Comparison of ENCODE assay signal across 7 mouse cellular contexts in genomic region chr16:36693818-36694413, GRCm38 (mm10). TPM values are rescaled to one million over a fixed set of nuclear protein-coding genes. Genes with fewer than 3 reads are reported as not detected.
DNase-seq lines count a peak whose midpoint lies in the region; ATAC-seq lines count a peak whose summit lies in the region.

Gene Ildr1 (plus strand): TSS chr16:36693978.

- peak within 1 kb of the TSS; percentile 44 for H3K9ac ChIP-seq in midbrain, embryonic 12.5 days (replicated peaks)

- H3K4me1 ChIP-seq in midbrain, embryonic 12.5 days: peaks cover 7% of the 10 kb centered on the region; the same call in 1 of the 2 replicates

- peaks cover 33% of the 10 kb centered on the region for H3K27me3 ChIP-seq in midbrain, embryonic 12.5 days

- H3K36me3 ChIP-seq in midbrain, embryonic 12.5 days: no peaks in the 10 kb centered on the region

- WGBS in midbrain, embryonic 12.5 days: 2% methylated on average over 40 of the region's 40 CpGs

- ATAC-seq in CD4-positive, CD25-positive, alpha-beta regulatory T cell, adult 4 months: peak; percentile 100
- ATAC-seq in midbrain, embryonic 12.5 days (ENCODE audit: low FRiP score, low read depth): no peak

- DNase-seq in CD4-positive helper T cell, adult 2 months (ENCODE audit: low read depth, low spot score): peak; percentile 82
- no peak for DNase-seq in gonadal fat pad, adult 2 months (ENCODE audit: low read depth)
- DNase-seq in kidney, postnatal 4 days: peak; percentile 55 to 70
- DNase-seq in thymus, postnatal 25 days: peak; percentile 30
- no peak for DNase-seq in left cerebral cortex, adult 18-20 months (ENCODE audit: low spot score in 2 of 2)

- peak within 1 kb of the TSS; percentile 75 for H3K4me2 ChIP-seq in midbrain, embryonic 12.5 days (replicated peaks)

- no peaks in the 10 kb centered on the region for H3K9me3 ChIP-seq in midbrain, embryonic 12.5 days

- peak within 1 kb of the TSS; percentile 43 for H3K4me3 ChIP-seq in midbrain, embryonic 12.5 days

- no peak within 1 kb of the TSS for H3K27ac ChIP-seq in midbrain, embryonic 12.5 days (replicated peaks)

RNA-seq across cellular contexts. Expression of gene Ildr1, which starts in this region (rescaled TPM):
- polyA plus RNA-seq in CD4-positive, CD25-positive, alpha-beta regulatory T cell, adult 4 months (2017; shearing (Covaris generic)): 1 to 10 TPM; 6.3 to 7.3 TPM
- 26.4 and 37.3 TPM in 2 replicates for polyA plus RNA-seq in gonadal fat pad, adult 2 months (2012; rRNA removed)
- not detected in 2 replicates for polyA plus RNA-seq in midbrain, embryonic 12.5 days (2016; fragmentation: Nextera tagmentation; extraction: Ambion mirVana)
- total RNA-seq in left cerebral cortex, adult 18-20 months (2021): under 1 TPM; 0.12 to 0.40 TPM

Comparison
In these comparisons a context has a peak if more than half of its experiments do, and no peak if none do; other contexts are left out.
1. DNase-seq: peak in CD4-positive helper T cell, adult 2 months (single experiment), kidney, postnatal 4 days (2 of 2) and thymus, postnatal 25 days (single experiment); none in gonadal fat pad, adult 2 months (single experiment) and left cerebral cortex, adult 18-20 months (0 of 2).